Mouse (Mus musculus) hematopoietic stem cell, adult 5-6 weeks (primary cell): ENCODE data around the gene Dcdc2b. TPM values are rescaled to one million over a fixed set of nuclear protein-coding genes. Genes with fewer than 3 reads are reported as not detected.
A peak's percentile ranks its signal among the peaks of the same experiment; 100 is the strongest.

Source experiments
- ATAC-seq, 2 experiments: fragments of 125-278 bp in 1 of 2; replicated peaks in 1 of 2; 2 replicates each; pipeline ENCODE4 v1.8.0; 2016 to 2017; ENCODE audit warnings: inconsistent platforms in 2 of 2, mild to moderate bottlenecking in 2 of 2, moderate number of reproducible peaks in 2 of 2, low read depth in 1 of 2, moderate TSS enrichment in 1 of 2; ENCODE audit not compliant: low FRiP score in 2 of 2, poor library complexity in 2 of 2, severe bottlenecking in 2 of 2, insufficient read depth in 1 of 2, low TSS enrichment in 1 of 2
- total RNA-seq: library from RNA; stranded (forward); fragments of 172-1452, 232-1000 nt; gene quantifications from 2 replicates; pipeline ENCODE4 v1.2.3, GENCODE M21; 2017

Dcdc2b gene
- total RNA-seq, 1 experiment from 2014 or later: not detected

DNA sequence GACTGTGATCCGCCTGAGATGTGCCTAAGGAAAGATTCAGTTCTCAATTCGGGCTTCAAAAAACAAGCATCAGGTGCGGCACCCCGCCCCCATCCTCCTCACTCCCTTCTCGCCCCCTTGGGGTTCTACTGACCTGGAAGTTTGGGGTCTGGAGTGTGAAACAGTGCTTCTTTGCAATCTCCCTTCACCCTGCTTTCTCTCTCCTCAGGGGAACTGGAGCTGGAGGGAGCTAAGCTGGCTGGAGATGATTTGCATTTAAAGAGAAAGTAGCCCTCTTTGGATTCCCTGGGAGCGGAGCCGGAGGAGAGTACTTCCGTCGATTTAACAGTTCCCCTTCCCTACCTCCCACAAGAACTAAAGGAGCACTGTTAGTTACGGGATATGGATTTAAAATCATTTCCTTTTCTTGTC, 9.6 kb upstream of the Dcdc2b start, which contains the start of gene Ccdc28b:
Ccdc28b (minus strand) TSS at position 267 of the 411 bp plus-strand sequence.
- ATAC-seq: peak in 1 of 2 experiments; percentile 4; a peak in 1 of 4 replicates

DNA sequence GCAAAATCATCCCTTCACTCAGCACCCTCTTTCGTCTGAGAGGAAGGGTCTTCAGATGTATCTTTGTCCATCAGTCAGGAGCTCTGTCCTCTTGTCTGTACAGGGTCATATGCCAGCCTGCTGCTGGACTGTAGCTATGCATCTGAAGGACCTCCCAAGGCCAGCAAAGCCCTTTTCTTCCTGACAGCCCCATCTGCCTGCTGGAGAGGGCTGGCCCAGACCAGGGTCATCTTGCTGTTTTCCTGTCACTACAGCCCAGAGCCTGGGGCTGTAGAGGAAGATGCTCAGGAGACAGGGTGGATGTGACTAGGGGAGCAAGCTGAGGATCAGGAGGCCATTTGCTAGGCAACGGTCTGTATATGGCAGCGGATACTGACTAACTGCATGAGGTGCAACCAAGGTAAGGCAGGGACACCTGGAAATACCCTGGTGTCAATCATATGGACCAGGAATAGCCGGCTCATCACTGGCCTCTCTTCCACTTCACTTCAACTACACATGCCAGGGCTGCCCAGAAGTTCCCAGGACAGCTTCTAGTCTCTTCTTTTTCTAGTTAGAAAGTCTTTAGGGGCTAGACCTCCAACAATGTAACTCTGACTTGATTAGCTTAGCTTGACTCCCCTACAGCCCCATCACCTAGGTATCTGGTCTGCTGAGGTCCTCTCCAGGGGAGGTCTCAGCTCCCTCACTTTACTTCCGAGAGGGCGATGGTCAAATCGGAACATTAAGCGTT, 8.9 kb upstream of the Dcdc2b start:
- no peak for ATAC-seq

DNA sequence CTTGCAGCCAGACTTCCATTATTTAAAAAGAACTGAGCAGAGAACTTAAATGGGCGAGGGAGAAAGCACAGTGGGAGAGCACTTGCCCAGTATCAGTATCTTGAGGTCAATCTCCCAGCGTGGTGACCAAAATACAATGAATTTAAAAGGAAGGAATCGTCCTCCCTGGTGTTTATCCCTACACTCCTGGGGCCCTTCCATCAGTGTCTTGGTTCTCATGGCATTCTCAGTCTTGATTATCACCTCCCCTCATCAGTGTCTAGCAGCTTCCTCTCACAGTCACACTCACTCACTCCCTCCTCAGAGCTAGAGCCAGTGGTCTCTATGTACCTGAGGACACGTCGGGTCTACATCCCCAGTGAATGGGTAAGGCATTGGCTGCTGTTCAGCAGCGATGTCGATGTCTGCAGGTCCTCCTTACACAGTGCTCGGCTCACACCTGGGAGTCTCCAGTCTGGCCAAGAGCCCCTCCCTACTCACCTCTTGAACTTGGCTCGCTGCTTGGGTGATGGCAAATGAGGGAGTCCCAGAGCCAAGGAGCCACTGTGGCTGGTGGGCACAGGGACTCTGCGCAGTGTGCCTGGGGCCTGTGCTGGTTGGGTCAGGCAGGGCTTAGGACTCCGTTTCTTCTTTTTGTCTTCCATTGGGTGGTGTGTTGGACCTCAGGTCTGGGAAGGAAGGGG, 8.2 kb upstream of the Dcdc2b start:
- no peak for ATAC-seq

DNA sequence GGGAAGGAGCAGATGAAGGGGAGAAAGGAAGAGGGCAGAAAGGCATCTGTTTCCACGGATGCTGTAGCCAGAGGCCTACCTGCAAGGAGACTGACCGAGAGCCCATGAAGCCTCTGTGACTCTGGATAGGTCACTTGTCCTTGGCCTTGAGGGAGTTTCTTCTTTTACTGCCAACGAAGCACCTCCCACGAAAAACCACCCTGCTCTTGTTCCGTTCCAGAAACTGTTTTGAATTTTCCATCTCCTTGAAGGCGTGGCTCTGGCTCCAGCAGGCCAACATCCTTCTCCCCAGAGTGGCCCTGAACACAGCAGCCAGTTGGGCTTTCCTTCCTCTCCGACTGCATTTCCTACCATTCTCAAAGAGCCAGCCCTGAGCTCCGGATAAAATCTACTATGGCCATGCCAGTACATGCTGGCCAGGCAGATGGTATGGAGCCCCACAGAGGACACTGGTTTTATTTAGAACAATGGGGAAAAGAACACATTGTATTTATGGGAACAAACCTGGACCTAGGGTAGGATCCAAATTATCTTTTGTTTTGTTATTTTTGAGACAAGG, 7.3 kb upstream of the Dcdc2b start:
- no peak for ATAC-seq

DNA sequence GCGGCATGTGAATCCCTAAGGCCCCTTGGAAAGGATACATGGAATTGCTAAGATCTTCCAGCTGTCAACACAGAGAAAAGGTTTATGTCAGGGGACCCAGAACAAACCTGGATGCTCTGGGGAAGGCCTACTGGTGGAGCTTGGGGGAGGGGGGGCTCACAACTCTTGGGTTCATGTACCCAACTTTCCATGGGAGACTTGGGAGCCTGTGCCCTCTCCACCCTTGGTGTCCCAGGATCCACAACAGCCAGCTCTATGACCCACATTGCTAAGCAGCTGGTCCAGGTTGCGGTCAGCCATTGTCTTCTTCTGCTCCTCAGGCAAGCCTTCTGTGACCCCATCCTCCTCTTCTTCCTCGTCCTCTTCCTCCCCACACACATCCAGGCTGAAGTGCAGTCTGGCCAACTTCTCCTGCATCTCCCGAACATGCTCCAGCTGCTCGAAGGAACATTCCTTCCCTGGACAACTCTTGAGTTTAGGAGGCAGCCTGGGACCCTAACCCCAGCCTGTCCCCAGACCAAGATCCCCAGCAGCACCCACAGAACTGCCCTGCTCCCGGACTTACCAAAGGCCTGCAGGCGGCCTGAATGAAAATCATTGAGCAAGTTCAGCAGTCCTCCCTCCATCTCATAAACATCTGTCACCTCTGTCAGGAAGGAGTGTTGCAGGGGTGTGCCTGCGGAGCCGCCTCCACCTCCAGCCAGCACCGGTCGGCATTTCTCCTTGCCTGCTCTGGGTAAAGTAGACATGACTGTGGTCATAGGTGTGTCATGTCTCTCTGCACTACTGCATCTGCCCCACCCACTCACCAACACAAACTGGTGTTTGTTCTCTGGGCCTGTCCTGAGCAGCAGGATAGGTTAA, 6.6 kb upstream of the Dcdc2b start:
- no peak for ATAC-seq

DNA sequence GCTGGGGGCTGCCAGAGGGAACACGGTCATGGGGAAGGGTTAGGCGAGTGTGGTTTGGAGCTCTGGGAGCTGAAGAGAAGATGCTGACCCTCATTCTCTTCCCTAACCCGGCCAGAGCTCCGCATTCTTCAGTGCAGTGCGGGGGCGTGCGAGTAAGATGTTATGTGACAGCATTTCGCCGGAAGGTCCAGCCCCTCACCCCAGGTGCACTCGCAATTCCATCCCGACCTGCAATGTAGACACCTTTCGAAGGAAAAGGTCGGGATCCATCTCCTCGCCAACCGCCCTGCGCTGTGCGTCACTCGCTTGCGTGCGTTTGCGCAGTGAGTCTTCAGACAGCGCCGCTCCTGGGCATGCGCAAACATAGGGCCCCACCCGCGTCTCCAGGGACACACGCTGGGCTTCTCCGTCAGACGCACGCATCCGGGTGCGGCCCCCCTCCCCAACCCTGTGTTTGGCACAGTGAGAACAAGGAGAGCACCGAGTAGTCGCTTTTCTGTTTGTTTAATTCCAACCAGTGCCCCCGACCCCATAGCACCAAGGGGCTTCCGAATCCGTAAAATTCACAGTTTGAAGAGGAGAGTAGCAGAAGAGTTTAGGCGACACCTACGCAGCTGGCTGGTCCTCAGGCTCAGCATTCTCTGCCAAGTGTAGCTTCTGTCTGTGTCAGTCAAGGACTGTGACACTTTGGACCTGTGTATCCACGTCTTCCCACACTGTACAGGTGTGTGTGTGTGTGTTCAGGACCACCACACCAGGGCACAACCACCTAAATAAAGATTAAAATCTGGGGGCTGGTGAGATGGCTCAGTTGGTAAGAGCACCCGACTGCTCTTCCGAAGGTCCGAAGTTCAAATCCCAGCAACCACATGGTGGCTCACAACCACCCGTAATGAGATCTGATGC, 5.0 kb upstream of the Dcdc2b start, which contains the start of gene Iqcc:
Iqcc (minus strand) TSS at position 314 of the 906 bp plus-strand sequence.
- ATAC-seq: peak; percentile 88 to 94

DNA sequence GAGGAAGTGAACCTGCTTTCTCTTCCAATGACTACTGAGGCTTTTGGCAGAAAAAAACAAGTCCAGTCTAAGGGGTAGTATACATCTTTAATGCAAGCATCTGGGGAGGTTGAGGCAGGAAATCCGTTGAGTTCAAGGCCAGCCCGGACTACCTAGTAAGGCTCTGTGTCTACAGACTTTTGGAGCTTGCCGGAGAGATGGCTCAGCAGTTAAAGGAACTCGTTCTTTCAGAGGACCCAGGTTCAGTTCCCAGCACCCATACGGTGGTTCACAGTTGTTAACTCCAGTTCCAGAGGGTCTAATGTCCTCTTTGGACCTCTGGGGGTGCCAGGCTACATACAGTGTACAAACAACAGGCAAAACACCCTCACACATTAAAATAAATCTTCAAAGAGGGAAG, 4.0 kb upstream of the Dcdc2b start:
- ATAC-seq: no peak

DNA sequence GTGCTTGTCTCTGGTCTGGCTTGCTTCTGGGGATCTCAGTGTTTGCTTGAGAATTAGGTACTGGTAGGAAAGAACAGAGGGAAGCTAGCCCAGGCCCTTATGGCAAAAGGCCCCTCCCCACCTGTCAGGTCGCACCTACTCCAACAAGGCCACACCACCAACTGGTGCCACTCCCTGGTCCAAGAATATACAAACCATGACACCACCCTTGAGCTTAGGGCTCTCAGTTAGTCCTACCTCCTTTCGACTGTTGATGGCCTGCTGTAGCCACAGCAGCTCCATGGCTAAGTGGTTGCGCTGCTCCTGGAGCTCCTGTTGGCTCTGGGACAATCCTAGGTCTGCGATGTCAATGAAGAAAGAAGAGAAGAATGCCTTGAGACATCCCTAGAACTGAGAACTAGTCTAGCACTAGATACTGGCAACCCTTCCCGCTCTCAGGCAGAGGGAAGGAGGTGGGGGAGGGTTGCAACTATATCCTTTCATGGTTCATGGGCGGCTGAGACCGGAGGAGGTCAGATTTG, 3.1 kb upstream of the Dcdc2b start:
- ATAC-seq: no peak

DNA sequence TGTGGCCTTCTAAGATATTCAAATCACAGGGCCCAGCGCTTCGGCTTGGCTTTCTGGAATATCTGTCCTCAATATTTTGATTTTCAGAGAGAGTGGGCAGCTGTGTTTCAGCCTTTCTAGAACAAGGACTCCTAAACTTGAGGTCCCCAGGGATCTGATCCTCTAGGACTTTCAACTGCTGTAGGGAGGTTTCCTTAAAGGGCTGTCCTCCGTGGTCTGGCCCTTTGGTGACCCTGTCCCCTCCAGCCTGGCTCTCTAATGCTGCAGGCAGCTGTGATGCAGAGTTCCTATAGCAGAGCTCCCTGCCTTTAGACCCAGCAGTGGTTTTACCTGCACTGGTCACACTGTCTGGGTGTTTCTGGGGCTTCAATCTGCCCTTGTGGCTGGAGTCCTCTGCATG, 2.6 kb upstream of the Dcdc2b start:
- ATAC-seq: no peak

DNA sequence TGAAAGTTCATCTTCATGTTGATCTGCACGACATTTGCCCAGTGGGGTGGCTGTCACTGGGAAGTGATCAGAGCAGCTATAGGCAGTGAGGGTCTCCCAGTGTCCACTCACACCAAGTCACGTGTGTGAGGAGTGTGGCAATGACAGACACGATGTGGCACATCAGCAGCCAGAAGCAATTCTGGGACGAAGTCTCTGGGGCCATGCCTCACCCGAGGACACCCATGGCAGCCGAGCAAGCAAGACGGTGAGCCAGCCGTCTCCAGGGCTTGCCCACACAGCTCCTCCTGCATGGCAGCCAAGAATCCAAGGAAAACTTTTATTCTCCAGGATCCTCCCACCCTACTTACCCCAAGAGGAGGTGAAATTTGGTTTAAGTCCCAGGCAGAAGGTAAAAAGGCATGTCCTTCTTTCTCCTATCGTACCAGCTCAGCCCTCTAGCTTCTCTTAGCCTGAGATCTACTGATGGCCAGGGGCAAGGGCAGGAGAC, 1.8 kb upstream of the Dcdc2b start:
- no peak for ATAC-seq

DNA sequence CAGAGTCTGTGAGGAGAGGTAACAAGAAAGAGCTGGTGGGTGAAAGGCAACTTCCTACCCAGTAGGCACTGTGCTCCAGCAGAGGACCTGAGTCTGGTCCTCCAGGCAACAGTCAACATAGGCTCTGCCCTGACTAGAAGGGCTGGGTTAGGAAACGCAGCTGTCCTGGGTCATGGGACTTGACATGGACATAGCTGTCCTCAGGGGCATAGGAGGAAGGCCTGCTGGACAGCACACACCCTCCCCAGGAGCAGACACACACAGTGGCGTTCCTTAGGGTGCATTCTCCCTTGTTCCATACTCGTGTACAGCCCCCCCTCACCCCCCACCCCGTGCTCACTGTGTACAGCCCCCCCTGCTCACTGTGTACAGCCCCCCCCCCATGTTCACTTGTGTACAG, 3.6 kb downstream of the Dcdc2b start:
- ATAC-seq: no peak

DNA sequence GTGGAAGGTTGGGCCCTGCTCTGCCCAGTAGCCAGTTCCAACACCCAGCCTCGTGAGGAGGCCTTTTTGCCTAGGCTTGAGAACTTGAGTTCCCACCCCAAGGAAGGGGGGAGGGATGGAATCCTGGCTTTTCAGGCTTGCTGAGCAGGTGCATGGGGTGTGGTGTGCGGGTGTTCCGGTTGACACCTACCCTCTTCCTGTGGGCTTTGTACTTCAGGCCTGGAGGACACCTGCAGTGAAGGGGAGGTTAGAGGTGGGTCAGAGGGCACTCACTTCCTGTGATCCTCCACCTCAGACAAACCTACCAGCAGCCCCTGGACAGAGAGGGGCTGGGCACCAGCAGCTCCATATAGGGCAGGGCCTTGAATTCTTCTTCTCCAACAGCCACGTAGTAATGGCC, 4.0 kb downstream of the Dcdc2b start:
- no peak for ATAC-seq

DNA sequence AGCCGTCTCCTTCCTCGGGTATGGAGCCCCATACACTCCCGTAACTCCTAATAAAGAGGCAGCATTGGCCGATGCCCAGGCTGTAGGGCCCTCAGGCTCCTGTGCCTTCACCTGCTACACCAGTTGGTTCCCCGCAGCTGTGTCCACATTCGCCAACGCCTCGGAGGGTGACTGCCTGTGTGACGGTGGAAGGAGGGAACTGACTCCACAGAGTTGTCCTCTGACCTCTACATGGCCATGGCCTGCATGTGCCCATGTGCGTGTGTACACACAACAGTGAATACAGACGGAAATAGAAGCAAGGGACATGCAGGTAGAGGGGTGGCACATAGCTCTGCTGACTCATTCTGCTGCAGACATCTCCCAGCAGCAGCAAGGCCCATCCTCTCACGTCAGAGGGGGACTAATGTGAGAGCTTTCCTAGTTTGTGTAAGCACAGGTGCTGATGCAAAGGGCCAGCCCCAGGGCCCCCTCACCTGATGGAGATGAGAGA, 4.9 kb downstream of the Dcdc2b start:
- no peak for ATAC-seq

DNA sequence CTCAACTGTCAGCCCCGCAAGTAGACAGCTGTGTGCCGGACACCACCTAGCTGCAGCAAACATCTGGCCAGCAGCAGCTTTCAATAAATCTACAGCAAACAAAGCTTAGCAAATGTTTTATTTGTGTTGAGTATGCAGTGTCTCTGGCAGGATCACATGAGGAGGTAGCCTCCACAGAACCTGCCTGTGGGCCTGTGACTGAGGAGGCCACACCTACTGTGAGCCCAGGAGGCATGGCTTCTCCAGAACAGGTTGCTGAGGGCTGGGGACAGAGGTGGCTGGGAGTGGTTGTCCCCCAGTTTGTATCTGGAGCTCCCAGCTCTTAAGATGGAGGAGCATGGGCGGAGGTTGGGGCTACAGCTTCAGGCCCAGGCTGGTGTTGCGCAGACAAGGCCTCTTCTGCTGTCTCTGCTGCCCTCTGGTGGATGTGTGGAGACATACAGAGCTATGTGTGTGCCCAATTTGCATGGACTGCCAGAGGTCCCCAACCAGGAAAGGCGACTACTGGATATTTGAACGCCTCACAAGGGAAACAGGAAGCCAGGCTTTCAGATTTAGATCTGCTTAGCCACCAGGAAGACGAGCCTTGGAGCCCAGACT, 5.5 kb downstream of the Dcdc2b start:
- ATAC-seq: peak; percentile 90 to 96

DNA sequence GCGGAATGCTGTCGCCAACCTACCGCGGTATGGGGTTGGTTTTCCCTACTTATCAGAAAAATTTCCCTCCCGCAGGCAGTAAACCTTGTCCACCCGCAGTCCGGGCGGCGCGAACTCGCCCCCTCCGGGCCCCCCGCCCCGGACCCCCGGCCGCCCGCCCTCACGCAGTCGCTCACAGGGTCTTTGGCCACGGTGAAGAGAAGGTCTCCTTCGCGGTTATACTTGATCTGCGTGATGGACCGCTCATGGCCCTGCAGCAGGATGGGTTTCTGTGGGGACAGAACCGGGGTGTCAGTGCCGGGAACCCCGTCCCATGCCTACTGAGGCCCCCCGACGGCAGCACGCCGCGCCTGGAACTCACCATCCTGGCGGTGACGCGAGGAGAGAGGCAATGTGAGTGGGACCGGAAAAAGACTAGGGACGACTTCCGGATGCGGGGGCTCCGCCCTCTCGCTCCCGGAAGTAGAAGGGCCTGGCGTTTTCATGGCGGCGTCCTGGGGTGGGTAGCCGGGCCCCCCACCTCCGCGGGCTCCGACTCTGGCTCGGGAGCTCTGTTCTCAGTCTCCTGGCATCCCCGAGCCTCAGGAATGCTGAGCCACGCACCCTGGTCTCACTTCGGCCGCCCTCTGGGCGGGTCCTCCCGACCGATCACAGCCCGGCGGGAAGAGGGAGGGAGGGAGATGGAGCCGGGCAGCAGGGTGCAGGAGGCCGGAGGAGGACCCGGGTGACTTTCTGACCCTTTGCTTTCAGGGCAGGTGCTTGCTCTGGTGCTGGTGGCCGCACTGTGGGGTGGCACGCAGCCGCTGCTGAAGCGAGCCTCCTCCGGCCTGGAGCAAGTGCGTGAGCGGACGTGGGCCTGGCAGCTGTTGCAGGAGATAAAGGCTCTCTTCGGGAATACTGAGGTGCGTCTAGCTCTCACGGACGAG, 13.6 kb downstream of the Dcdc2b start, which contains the start of the genes Eif3i and Tmem234:
Eif3i (minus strand) TSS at position 416 of the 926 bp plus-strand sequence.
Tmem234 (plus strand) TSS at position 436 of the 926 bp plus-strand sequence.
- peak; percentile 85 to 95 for ATAC-seq
